Mouse (Mus musculus) heart, postnatal 0 days (tissue): Measurements from ENCODE around the gene Dnajc16. TPM values are rescaled to one million over a fixed set of nuclear protein-coding genes. Genes with fewer than 3 reads are reported as not detected.

Source experiments
- ATAC-seq: fragments of 200-750 bp; cut with Nextera tagmentation; 2 replicates; pipeline ENCODE4 v1.8.0; 2017; ENCODE audit warnings: low read depth, moderate number of reproducible peaks, moderate library complexity; ENCODE audit not compliant: insufficient read depth
- DNase-seq: peaks from one replicate; pipeline ENCODE4 v3.0.0-alpha.2; 2016; ENCODE audit warnings: low spot score
- H3K27ac ChIP-seq: fragments of 300-500 bp; sonication (generic); 2 replicates; pipeline ENCODE4 v1.5.1; 2014; ENCODE audit warnings: low read depth, mild to moderate bottlenecking
- H3K27me3 ChIP-seq: fragments of 300-500 bp; sonication (generic); 2 replicates; pipeline ENCODE4 v1.6.1; 2014; ENCODE audit warnings: low read length, mixed read lengths; ENCODE audit not compliant: control insufficient read depth, insufficient read depth
- H3K36me3 ChIP-seq: fragments of 300-500 bp; sonication (generic); replicated peaks from 2 replicates; pipeline ENCODE4 v1.6.1; 2014; ENCODE audit warnings: low read length, mixed read lengths; ENCODE audit not compliant: control insufficient read depth, insufficient read depth
- H3K4me1 ChIP-seq: fragments of 300-500 bp; sonication (generic); 2 replicates; pipeline ENCODE4 v1.6.1; 2014; ENCODE audit warnings: antibody characterized with exemption; ENCODE audit not compliant: control insufficient read depth, insufficient read depth
- H3K4me2 ChIP-seq: fragments of 300-500 bp; sonication (generic); 2 replicates; pipeline ENCODE4 v1.6.1; 2014; ENCODE audit warnings: low read depth, mild to moderate bottlenecking, low read length, moderate library complexity
- H3K4me3 ChIP-seq: fragments of 300-500 bp; sonication (generic); 2 replicates; pipeline ENCODE4 v1.5.1; 2014; ENCODE audit warnings: low read depth, low read length
- H3K9ac ChIP-seq: fragments of 300-500 bp; sonication (generic); replicated peaks from 2 replicates; pipeline ENCODE4 v1.6.1; 2014; ENCODE audit warnings: low read depth, low read length, mixed read lengths
- H3K9me3 ChIP-seq: fragments of 300-500 bp; sonication (generic); replicated peaks from 2 replicates; pipeline ENCODE4 v1.6.1; 2016; ENCODE audit warnings: low read length; ENCODE audit not compliant: control insufficient read depth
- CTCF ChIP-seq: IDR thresholded peaks from 2 replicates; pipeline ENCODE4 v1.5.1; 2016; ENCODE audit warnings: antibody characterized with exemption, control low read depth, low read depth
- EP300 ChIP-seq: IDR thresholded peaks from 2 replicates; pipeline ENCODE4 v1.6.1; 2016; ENCODE audit warnings: antibody characterized with exemption, low read depth
- WGBS: fragments of 180-500 bp; shearing (Covaris S2); extraction: QIAGEN DNeasy Blood & Tissue Kit; methylation state at CpG from one replicate; pipeline ENCODE4 v1.1.7; 2014; 5-methylcytosine and 5-hydroxymethylcytosine counted together
- polyA plus RNA-seq: library from polyadenylated mRNA; unstranded; fragments of >200 nt; fragmentation: Nextera tagmentation; extraction: Ambion mirVana; gene quantifications from 2 replicates; pipeline ENCODE4 v1.2.1, GENCODE M21; 2015
- total RNA-seq: library from RNA; depleted of rRNA; stranded (reverse); fragments of >200 nt; gene quantifications from 2 replicates; pipeline ENCODE4 v1.2.3, GENCODE M21; 2014; ENCODE audit warnings: low replicate concordance

Dnajc16 gene
- total and polyA plus RNA-seq, 2 experiments from 2014 or later, result 4.5 to 12.3 TPM

GRCm38 (mm10) chr4:141723673-141724068 is 67.1 kb downstream of the Dnajc16 start:
- WGBS, result 6% methylated on average over 13 of the region's 13 CpGs
- peak; percentile 40; the same call in 1 of the 2 replicates for ATAC-seq
- TF ChIP-seq CTCF, result no peak
- no peak for TF ChIP-seq EP300

GRCm38 (mm10) chr4:141722731-141723672 is 67.7 kb downstream of the Dnajc16 start, which contains the start of gene Ddi2:
Gene Ddi2, minus strand, starts transcription at chr4:141723419.
- peak; percentile 92 for DNase-seq
- peak; percentile 88 for ATAC-seq
- Histone ChIP-seq H3K27ac (peak within 1 kb of the TSS; percentile 96), H3K9me3 (no peaks in the 10 kb centered on the region), H3K4me2 (peak within 1 kb of the TSS; percentile 83), H3K27me3 (no peaks in the 10 kb centered on the region), H3K4me3 (peak within 1 kb of the TSS; percentile 82), H3K36me3 (0 out of 2 replicates have a peak, but pooled peaks cover 5% of the 10 kb centered on the region), H3K9ac (peak within 1 kb of the TSS; percentile 80), H3K4me1 (peaks cover 29% of the 10 kb centered on the region)
- under 1% methylated on average over 90 of the region's 105 CpGs for WGBS
- no peak; the same call in 1 of the 2 replicates for TF ChIP-seq EP300
- TF ChIP-seq CTCF, result no peak

More at GRCm38 (mm10) chr4:141723673-141724068, 67.1 kb downstream of the Dnajc16 start:
- peak overlapping the region; percentile 80 for H3K9ac ChIP-seq
- H3K4me2 ChIP-seq, result peak overlapping the region; percentile 83
- H3K4me3 ChIP-seq, result peak overlapping the region; percentile 82
- peaks cover 29% of the 10 kb centered on the region for H3K4me1 ChIP-seq
- no peaks in the 10 kb centered on the region for H3K27me3 ChIP-seq
- 0 out of 2 replicates have a peak, but pooled peaks cover 5% of the 10 kb centered on the region for H3K36me3 ChIP-seq
- no peak for DNase-seq
- H3K27ac ChIP-seq, result 0 out of 2 replicates have a peak overlapping the region, but pooled peaks have one; percentile 39
- no peaks in the 10 kb centered on the region for H3K9me3 ChIP-seq

- H3K36me3 ChIP-seq, result 0 out of 2 replicates have a peak, but pooled peaks cover 5% of the 10 kb centered on the region
- peak overlapping the region; percentile 83 for H3K4me2 ChIP-seq
- peak overlapping the region; percentile 68; the same call in 1 of the 2 replicates for H3K27ac ChIP-seq
- peak overlapping the region; percentile 80; the same call in 1 of the 2 replicates for H3K9ac ChIP-seq
- no peaks in the 10 kb centered on the region for H3K27me3 ChIP-seq
- H3K9me3 ChIP-seq, result no peaks in the 10 kb centered on the region
- DNase-seq (peak; percentile 24), ATAC-seq (no peak)
- no peak for TF ChIP-seq EP300
- no peak for TF ChIP-seq CTCF
- H3K4me3 ChIP-seq, result peak overlapping the region; percentile 82
- peaks cover 29% of the 10 kb centered on the region for H3K4me1 ChIP-seq
- 19% methylated on average over 6 of the region's 6 CpGs for WGBS
Observed at GRCm38 (mm10) chr4:141721961-141722360, 68.8 kb downstream of the Dnajc16 start.

- H3K4me1 ChIP-seq, result peaks cover 35% of the 10 kb centered on the region
- peak overlapping the region; percentile 83 for H3K4me2 ChIP-seq
- no peak for ATAC-seq
- H3K27me3 ChIP-seq, result no peaks in the 10 kb centered on the region
- peak overlapping the region; percentile 82; the same call in 1 of the 2 replicates for H3K4me3 ChIP-seq
- TF ChIP-seq CTCF (no peak), EP300 (no peak)
- DNase-seq, result peak; percentile 22
- 49% methylated on average over 6 of the region's 6 CpGs for WGBS
- no peak overlapping the region for H3K9ac ChIP-seq
- H3K36me3 ChIP-seq, result 0 out of 2 replicates have a peak, but pooled peaks cover 7% of the 10 kb centered on the region
- H3K9me3 ChIP-seq, result no peaks in the 10 kb centered on the region
- H3K27ac ChIP-seq, result peak overlapping the region; percentile 68
Observed at GRCm38 (mm10) chr4:141720761-141721523, 69.8 kb downstream of the Dnajc16 start.

- no peak overlapping the region for H3K4me2 ChIP-seq
- DNase-seq (no peak), ATAC-seq (no peak)
- TF ChIP-seq CTCF, result no peak
- no peak for TF ChIP-seq EP300
- peaks cover 46% of the 10 kb centered on the region for H3K4me1 ChIP-seq
- 74% methylated on average over 1 of the region's 1 CpGs for WGBS
- H3K36me3 ChIP-seq, result 0 out of 2 replicates have a peak, but pooled peaks cover 7% of the 10 kb centered on the region
- H3K9ac ChIP-seq, result no peak overlapping the region
- H3K9me3 ChIP-seq, result no peaks in the 10 kb centered on the region
- no peak overlapping the region for H3K4me3 ChIP-seq
- no peak overlapping the region for H3K27ac ChIP-seq
- no peaks in the 10 kb centered on the region for H3K27me3 ChIP-seq
Observed at GRCm38 (mm10) chr4:141719304-141719703, 71.4 kb downstream of the Dnajc16 start.
